Mouse (Mus musculus) layer of hippocampus, postnatal 10 days (tissue): ENCODE results near the gene Dnah11. TPM values are rescaled to one million over a fixed set of nuclear protein-coding genes. Genes with fewer than 3 reads are reported as not detected.
A peak's percentile ranks its signal among the peaks of the same experiment; 100 is the strongest.

ENCODE experiments used
- DNase-seq, 2 experiments: peaks; one replicate each; pipeline ENCODE4 v3.0.0; 2021; ENCODE audit warnings: low spot score in 2 of 2
- total RNA-seq, 2 experiments: library from RNA; stranded (reverse); gene quantifications; 2 replicates each; pipeline ENCODE4 v1.2.3; 2021

Dnah11 gene
- total RNA-seq, 2 experiments from 2014 or later = 2.3 to 2.9 TPM

DNA sequence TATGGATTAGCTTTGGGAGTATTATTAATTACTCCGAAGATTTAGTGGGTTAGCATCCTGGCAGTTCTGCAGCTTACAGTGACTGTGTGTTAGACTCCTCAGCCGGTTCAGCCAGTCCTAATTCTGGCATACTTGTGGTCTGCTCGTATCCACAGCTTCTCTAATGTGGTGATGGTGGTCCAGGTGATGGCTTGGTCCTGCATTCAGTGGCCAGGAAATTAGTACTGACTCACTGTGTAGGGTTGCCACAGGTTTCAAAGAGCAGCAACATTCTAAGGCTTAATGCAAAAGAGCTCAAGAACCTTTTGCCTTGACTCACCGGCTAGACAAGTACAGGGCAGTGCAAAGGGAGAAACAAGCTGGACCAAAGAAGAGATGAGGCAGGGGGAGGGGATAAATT is 103.9 kb downstream of the Dnah11 start:
- no peak for DNase-seq

DNA sequence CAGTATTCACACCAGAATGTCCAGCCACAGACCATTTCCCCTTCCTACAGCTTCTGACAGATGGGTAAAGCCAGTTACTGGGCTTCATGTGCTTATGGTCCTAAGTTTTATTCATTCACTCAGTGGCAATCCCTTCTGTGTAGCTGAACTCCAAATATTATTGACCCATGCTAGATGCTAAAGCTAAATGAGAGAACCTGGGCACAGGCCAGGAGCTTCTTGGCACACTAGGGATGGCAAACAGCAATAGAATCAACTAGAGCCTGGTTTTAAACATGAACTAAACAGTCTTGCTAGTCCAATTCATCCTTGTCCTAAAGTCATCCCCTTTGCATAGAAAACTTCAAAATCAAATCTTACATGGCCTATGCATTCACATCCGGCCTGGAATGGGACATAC is 113.6 kb downstream of the Dnah11 start:
- DNase-seq = no peak

DNA sequence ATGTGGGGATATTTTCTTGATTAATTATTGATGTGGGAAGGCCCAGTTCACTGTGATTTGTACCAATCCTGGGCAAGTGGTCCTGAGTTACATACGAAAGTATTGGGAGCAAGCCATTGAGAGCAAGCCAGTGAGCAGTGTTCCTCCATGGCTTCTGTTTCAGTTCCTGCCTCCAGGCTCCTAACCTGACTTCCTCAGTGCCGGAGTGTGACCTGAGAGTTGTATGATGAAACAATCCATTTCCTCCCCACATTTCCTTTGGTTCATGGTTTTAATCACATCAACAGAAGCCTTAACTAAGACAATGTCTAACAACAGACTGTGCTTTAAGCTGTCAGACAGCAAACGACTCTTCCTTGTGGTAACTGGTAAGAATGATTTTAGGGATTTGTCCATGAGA is 114.0 kb downstream of the Dnah11 start:
- DNase-seq = no peak

DNA sequence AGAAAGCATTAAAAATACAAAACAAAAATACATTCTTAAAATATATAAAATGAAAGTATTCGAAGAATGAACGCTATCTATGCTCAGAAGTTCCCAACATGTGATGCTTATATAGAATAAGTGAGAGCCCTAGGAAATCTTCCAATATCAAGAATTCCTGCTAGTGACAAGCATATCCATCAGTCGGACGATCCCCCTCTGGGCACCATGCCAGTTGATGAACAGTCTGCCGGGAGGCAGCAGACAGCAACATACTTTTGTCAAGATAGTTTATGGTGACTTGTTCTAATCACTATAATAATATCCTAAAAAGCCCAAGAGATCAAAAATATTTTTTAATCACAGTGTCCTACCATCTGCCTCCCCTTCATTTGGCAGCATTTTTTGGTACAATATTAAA is 114.7 kb downstream of the Dnah11 start:
- DNase-seq = peak; percentile 23 to 34

DNA sequence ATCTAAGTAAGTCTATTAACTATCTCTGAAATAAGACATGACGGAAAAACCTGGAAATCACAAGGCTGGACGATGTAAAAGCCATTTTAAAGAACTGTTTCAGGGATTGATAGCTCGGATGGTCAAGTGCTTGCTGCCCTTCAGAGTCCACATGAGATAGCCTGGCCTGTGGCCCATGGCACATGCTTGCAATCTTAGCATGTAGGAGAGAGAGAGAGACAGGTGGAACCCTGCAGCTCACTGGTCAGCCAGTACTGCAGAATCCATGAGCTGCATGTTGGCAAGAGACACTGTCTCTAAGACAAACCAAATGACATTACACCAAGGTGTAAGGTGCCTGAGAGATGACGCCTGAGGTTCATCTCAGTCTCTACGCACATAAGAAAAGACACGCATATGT is 118.4 kb downstream of the Dnah11 start:
- DNase-seq = no peak

DNA sequence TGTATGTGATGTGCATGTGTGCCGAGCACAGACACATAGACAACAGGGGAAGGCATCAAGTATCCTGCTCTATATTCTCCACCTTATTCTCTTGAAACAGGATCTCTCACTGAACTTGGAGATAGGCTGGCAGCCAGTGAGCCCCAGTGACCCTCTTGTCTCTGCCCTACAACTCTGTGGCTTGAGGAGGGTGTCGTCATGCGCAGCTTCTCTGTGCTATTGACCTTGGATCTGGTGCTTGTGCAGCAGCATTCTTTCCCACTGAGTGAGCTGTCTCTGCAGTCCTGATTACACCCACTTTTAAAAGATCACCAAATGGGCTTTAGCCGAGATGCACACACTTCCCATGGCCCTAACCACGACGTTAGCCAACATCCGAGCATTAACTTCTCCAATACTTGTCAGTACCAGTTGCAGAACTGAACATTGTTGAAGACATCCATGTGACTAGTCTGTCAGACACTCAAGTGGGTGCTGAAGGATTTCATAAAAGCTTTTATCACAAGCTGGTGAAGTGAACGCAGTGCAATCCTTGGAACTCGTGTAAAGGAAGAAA is 120.3 kb downstream of the Dnah11 start:
- no peak for DNase-seq

DNA sequence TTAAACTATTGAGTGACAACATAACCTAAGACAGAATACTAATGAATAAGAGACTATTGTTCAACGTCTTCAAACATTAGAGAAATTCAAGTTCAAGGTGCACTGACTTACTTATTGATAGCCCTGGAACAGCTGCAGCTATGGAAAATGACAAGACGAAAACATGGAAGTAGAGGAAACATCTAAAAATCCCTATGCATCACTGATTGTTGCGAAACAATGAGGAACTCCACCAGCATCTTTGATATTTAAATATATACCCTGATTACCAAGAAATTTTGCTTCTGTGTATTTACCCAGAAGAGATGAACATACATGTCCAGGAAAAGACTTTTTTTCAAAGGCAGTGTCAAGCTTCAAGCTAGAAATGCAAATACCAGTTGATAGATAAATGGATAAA is 122.0 kb downstream of the Dnah11 start:
- no peak for DNase-seq

DNA sequence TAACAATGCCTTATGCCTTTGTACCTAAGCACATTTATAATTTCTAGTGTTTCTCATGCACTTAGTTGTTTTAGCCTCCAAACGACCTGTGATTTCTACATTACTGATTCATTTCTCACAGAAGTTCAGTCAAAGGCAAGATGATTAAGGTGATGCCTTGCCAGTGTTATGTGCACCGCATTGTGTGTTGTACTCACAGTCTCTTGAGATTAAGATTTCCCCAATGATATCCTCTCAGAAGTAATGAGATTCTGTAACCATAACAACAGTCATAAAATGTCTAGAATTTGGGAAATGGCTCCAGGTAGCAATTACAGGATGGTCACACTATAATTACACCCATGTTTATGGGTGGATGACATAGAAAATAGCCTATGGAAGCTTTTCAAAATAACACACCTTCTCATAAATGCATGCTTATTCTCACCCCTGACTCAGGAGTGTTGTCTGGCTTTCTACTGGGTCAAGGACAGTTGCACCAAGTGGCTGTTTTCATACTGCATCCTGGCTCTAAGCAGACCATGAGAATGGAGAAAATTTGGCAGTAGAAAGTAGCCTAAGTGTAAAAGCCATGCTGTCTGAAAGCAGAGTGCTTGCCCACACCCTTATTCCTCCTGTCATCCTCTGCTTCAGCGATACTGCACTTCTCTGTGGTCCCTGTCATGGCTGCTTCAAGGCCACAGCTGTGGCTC is 126.5 kb downstream of the Dnah11 start:
- no peak for DNase-seq

DNA sequence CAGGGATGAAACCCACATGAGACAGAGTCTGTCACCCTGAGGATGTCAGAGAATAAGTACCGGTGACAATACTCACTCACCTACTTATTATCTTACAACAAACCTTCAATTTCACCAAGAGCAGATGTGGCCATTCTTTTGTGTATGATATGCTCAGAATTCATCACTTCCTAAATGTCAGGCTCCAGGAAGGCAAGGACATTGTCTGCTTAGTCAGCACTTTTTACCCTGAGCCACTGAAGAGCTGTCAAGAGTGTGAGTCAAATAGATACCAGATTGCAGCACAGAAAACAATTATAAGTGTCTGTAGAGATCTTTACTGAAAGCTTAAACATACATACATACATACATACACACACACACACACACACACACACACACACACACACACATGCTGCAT is 127.2 kb downstream of the Dnah11 start:
- DNase-seq = no peak

DNA sequence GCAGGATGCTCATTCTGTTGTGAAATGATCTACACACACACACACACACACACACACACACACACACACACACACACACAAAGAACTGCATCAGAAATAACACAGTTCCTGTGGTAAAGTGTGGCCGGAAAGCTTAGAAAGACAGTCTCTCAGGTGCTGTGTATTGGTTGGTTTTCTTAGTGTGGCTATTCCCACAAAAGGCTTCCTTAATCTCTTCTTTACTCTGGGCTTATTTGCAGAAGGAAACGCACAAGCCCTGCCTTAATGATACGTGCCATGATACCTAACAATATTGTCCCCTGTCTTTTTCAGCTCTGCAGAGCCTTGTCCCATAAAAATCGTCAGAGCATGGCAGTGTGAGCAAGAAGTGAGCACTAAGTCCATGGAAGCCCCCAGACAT is 130.1 kb downstream of the Dnah11 start:
- no peak for DNase-seq

DNA sequence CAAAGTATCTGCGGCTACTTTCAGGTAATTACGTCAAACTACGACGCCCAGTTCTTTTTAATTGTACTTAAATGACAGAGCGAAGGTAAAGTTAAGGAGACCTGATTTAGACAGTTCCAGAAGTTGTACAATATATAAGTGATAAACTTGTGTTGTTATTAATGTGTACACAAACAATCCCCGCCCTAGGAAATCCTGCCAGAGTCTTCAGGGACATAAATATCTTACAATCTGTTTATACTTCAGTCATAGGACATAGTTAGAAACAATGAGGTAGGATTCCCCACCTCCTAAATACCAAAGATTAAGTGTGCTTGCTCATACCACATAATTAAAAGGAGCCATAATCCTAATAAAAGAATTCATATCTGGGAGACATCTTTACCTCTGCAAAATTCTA is 136.5 kb downstream of the Dnah11 start:
- no peak for DNase-seq

DNA sequence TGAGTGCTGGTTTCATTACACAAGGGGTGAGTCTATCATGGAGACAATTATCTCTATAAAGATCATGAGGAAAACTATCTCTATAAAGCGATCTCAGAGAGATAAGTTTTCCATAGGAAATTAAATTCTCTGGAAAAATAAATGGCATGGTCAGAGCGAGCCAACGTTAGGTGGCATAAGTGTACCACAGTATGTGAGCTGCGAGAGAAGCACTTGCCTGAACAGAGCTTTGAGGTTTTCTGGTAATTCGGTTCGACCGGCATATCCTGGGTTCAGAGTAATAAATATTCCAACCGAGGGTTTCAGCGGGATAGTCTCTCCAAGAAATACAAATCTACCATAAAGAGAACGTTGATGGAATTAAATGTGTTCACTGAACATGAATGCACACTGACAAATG is 142.0 kb downstream of the Dnah11 start:
- DNase-seq = peak in 1 of 2 experiments; percentile 22

DNA sequence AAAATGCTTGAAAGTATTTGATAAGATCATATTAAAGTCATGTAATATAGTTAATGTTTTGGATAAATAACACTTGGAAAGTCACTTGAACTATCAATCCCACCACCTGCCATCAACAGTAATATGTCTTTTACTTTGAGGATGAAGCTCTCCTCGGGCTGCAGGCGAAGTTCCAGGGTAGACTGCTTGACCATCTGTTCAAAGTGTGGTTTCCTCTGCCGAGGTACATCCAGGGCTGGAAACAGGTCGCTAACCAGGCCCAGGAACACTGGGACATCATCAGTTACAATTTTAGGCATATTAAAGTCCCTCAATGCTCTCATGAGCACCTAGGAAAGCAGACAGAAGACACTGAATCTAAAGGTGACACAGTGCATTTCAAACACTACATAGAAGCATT is 153.5 kb downstream of the Dnah11 start:
- no peak for DNase-seq

DNA sequence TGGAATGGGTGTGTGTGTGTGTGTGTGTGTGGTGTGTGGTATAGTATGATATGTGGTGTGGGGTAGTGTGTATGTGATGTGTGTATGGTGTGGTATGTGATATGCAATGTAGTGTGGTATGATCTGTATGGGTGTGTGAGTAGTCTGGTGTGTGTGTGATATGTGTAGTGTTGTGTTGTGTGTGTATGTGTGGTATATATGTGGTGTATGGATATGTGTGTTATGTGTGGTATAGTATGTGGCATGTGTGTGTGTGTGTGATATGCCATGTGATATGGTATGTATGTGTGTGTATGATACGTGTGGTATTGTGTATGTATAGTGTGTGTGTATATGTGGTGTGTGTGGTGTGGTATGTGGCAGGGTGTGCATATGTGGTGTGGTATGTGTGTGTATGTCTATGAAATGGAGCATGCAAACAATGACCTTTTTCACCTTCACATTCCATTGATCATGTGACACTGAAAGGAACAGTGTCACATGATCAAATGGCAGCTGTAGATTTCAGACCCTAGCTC is 155.7 kb downstream of the Dnah11 start:
- DNase-seq = no peak

DNA sequence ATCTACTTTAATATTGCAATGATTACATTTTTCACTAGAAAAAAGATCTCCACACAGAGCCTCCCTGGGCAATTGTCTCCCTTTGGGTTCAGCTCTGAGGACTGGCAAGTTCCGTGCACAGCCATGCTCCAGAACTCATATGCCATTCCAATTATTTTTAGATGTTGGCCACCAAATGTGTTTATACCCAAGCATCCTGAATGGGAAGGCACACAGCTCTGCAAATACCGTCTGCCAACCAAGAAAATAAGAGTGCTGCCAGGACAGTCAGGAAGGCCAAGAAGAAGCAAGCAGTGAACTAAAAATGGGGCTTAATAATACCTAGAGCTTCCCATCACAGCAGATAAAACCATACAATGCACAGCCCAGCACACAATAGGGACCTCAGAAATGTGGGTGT is 156.6 kb downstream of the Dnah11 start:
- no peak for DNase-seq

DNA sequence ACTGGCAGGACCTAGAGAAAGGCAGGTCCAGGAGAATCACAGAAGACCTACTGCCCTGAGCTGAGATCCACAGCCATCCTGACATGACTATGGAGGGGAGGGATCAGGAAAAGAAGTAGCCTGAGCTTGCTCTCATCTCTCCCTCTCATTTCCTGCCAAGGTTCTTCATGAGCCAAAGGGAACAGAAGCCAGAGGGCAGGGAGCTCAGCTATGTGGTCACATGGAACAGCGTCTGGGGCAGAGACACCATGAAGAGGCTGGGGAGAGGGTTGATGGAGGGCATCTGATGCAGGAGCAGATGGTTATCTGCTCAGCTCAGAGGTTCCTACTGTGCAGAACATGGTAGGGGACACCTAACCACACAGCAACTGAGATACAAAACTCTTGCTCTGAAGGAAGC is 163.9 kb downstream of the Dnah11 start:
- DNase-seq = no peak

DNA sequence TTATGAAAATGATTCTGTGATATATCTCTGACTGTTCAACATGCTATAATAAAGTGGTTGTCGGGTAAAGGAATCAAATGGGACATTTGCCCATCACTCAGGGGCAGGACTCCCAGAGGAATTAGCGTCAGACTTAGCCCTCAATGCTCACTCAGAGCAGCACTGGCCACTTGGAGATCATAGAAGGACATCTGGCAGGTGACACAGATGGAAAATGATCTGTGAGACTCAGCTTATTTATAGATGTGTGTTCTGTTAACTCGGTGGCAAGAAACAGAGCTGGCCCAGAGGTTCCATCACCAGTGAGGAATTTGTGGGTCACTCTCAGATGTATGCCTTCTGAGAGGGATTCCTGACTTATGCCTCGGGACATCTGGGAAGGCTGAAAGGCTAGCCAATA is 173.1 kb downstream of the Dnah11 start:
- no peak for DNase-seq

DNA sequence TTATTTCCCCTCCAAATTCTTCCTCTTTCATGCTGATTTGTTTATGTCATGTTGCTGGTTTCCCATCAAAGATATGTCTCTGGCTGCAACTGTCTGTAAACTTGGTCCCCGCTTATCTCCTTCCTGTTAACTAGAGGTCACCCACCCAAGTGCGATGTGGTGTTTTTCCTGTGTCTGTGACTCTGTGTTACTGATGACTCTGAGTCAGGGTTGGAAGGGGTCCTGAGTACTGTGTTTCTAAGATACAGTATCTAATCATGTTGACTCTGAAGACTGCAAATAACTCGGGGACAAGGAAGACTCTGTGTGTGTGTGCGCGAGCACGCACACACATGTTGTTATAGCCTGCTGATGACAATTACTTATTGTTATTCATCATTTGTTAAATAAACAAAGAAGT is 179.9 kb downstream of the Dnah11 start:
- DNase-seq = no peak

DNA sequence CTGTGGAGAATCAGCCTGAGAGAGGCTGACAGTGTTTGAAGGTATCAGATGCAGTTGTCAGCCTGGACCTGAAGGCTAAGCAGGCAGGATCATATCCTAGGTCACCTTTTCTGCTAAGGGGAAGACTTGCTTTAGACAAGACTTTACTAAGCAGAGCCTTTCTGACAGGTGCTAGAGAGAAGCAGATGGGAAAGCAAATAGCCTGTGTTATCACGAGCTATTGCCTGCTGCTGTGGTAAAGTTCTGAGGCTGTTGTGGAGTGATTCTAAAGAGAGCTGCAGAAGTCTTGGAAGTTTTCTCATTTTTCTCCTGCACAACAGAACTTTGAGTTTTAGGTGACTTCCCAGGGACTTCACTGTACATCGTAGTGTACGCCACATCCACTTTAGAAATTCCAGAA is 185.0 kb downstream of the Dnah11 start:
- DNase-seq = no peak

DNA sequence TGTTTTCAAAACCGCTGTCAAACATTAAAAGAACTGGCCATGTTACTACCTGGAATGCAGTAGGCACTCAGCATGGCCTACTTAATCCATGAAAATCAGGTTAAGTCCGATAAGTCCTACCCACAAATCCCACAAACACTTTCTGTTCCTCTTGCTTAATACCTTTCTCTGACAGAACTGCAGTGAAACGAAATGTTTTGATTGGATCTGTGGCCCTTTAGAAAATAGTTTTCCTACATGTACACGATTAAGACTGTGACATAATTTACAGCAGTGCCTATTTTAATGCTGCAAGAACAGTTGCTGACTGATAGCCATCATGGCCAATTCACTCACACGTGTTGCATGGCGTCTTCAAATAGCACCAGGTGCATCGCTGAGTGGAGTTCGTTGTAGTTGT is 186.9 kb downstream of the Dnah11 start:
- DNase-seq = no peak

DNA sequence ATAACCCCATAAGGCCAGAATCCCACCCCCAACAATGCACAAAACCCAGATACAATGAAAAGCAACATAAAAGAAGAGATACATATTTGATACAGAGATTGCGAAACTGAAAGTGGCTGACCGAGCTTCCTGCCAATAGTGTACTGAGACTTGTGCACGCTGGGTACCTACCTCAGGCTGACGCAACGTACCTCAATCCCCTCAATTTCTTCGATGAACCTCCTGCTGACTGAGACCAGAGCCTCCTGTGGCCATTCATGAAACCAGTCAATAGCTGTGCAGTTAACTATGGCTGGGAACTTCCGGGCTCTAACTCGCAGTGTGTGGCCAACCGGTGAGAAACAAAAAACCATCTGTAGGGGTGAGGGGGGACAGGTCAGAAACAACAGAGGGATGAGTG is 203.9 kb downstream of the Dnah11 start:
- DNase-seq = no peak

DNA sequence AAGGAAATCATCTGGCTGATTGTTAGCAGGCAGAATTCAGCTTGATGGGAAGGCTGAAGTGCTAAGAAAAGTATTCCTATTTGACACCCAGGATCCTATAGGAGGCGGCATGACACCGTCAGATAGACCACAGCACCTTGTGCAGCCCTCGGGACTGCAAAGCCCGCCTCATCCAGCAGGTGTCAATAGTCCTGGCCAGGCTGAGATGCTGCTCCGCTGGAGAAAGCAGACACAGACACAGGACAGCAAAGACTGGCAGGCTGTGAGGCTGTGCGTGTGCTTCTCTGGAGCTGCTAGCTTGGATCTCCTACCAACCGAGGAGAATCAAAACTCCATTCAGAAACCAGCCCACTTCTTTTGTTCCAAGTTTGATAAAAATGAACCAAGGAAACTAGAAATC is 205.3 kb downstream of the Dnah11 start:
- DNase-seq = peak; percentile 79 to 82
